Mouse (Mus musculus) limb, embryonic 10.5 days (tissue): ENCODE measurements at regions not wholly inside any gene's neighbourhood (a gene's known extent, or its start where the extent isn't known, plus 50 kb on each side); places are given as distances from the start of the nearest gene placed in this dataset.

Experiments
- DNase-seq: peaks from one replicate; pipeline ENCODE4 v3.0.0-alpha.2; 2017; ENCODE audit warnings: low spot score
- H3K27ac ChIP-seq: fragments of 300-500 bp; sonication (generic); 2 replicates; pipeline ENCODE4 v1.5.1; 2016; ENCODE audit warnings: mild to moderate bottlenecking
- H3K27me3 ChIP-seq: fragments of 300-500 bp; sonication (generic); 2 replicates; pipeline ENCODE4 v1.6.1; 2016; ENCODE audit warnings: low read depth, mild to moderate bottlenecking; ENCODE audit not compliant: poor library complexity, severe bottlenecking
- H3K36me3 ChIP-seq: fragments of 300-500 bp; sonication (generic); 2 replicates; pipeline ENCODE4 v1.6.1; 2016; ENCODE audit warnings: mild to moderate bottlenecking, moderate library complexity
- H3K4me1 ChIP-seq: fragments of 300-500 bp; sonication (generic); 2 replicates; pipeline ENCODE4 v1.6.1; 2016
- H3K4me3 ChIP-seq: fragments of 300-500 bp; sonication (generic); 2 replicates; pipeline ENCODE4 v1.5.1; 2016; ENCODE audit warnings: mild to moderate bottlenecking, moderate library complexity
- H3K9me3 ChIP-seq: fragments of 300-500 bp; sonication (generic); replicated peaks from 2 replicates; pipeline ENCODE4 v1.6.1; 2016; ENCODE audit warnings: mild to moderate bottlenecking
- WGBS: fragments of 180-500 bp; shearing (Covaris S2); methylation state at CpG from one replicate; pipeline ENCODE4 v1.1.7; 2016; 5-methylcytosine and 5-hydroxymethylcytosine counted together

DNA sequence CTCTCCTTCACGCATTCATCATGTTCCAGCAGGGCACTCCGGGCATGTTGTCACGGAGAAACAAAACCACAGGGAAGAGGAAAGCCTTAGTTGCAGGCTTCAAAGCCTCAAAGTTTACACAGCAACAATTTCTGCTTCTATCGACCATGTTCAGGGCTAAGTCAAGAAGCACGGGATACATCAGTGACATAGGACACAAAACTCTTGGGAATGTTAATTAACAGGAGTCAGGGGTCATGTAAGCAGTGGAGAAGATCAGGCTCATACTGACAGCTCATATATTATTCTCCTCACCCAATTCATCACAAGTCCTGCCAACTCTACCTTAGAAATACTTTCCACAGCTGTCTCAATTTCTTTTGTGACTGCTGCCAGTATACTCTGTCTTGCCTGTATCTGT lies 133.0 kb upstream of the Btbd3 start:
- Histone ChIP-seq H3K27ac (no peak overlapping the region), H3K36me3 (no peaks in the 10 kb centered on the region), H3K4me3 (no peak overlapping the region), H3K27me3 (no peaks in the 10 kb centered on the region), H3K4me1 (peaks cover 3% of the 10 kb centered on the region; the same call in 1 of the 2 replicates), H3K9me3 (no peaks in the 10 kb centered on the region)
- no peak for DNase-seq
- WGBS, result 49% methylated on average over 5 of the region's 5 CpGs

DNA sequence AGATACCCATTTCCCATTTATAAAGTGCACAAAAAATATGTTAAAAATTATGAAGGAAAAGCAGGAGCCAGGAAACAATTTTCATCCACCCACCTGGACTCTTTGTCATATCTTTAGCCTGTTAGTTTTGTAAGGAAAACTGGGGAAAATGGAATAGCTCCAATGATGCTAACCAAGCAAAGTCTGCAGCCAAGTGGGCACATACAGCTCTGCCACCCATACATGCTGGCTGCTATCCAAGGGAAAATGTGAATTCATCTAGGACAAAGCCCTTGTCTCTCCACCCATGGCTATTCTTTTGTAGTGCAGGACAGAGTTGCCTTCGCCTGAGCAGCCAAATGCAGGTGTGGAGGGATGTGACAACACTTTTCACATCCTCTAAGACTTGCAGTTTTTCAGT lies 135.5 kb upstream of the Btbd3 start:
- no peaks in the 10 kb centered on the region for H3K27me3 ChIP-seq
- no peaks in the 10 kb centered on the region for H3K36me3 ChIP-seq
- no peaks in the 10 kb centered on the region for H3K9me3 ChIP-seq
- DNase-seq, result no peak
- no peak overlapping the region for H3K27ac ChIP-seq
- no peak overlapping the region for H3K4me3 ChIP-seq
- 90% methylated on average over 1 of the region's 1 CpGs for WGBS
- peaks cover 3% of the 10 kb centered on the region; the same call in 1 of the 2 replicates for H3K4me1 ChIP-seq

DNA sequence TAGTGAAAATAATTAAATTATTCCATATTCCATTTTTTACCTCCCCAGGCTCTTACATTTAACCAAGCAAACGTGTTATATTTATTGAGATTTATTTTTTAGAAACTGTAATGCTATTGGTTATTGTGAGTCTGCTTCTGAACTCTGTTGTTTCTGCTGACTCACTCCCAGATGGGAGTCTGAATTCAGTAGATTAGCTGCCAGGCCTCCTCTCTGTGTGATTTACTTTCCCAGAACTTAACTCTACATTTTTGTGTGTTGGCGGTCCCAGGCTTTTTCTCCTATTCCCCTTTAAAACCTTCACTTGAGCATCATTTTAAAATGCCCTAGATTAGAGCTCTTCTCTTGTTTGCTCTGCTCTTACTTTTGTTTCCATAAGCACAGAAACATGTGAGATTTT lies 136.2 kb upstream of the Btbd3 start:
- no peak for DNase-seq
- no peak overlapping the region for H3K27ac ChIP-seq
- H3K4me1 ChIP-seq, result peaks cover 3% of the 10 kb centered on the region; the same call in 1 of the 2 replicates
- H3K27me3 ChIP-seq, result no peaks in the 10 kb centered on the region
- no peaks in the 10 kb centered on the region for H3K9me3 ChIP-seq
- H3K4me3 ChIP-seq, result no peak overlapping the region
- no peaks in the 10 kb centered on the region for H3K36me3 ChIP-seq
- 87% methylated on average over 2 of the region's 2 CpGs for WGBS

DNA sequence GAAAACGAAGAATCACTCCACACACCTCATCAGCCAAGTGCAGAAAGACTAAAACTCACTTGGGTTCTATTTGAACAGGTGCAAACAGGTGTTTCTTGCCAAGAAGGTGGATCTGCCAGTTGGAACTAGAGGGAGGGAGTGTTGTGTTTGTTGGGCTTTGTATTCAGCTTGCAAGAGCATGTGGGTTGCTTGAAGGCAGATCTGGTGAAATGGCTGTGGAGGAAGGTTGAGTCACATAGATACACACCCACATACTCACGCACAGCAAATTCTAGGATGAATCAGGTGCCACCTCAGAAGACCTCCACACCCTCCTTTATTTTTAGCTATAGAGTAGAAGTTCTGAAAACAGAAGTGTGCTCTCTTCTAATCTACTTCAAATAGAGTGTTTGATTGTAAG lies 156.6 kb upstream of the Btbd3 start:
- no peak for DNase-seq

DNA sequence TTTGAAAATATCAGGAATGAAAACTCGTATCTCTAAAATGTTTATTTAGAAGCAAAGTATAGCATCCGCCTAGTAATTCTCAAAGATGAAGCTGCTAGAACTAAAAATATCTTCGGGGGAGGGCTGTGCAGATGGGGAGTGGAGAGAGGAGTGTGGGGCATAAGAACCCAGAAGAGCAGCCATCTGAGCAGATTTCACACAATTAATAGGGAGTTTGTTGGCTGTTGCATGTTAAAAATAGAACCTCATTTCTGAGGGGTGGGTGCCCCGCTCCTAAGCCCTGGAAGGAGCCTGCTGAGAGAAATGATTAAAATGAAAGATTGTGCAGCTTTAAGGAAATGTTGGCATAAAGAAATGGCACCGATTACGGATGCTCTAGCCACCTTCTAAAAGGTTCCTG lies 171.0 kb upstream of the Btbd3 start:
- H3K27ac ChIP-seq, result no peak overlapping the region
- H3K4me1 ChIP-seq, result no peaks in the 10 kb centered on the region; the same call in 1 of the 2 replicates
- WGBS, result 91% methylated on average over 6 of the region's 6 CpGs
- no peak for DNase-seq
- H3K9me3 ChIP-seq, result no peaks in the 10 kb centered on the region
- H3K27me3 ChIP-seq, result no peaks in the 10 kb centered on the region
- H3K4me3 ChIP-seq, result no peak overlapping the region
- H3K36me3 ChIP-seq, result no peaks in the 10 kb centered on the region

More for the DNA sequence above, 156.6 kb upstream of the Btbd3 start:
- Histone ChIP-seq H3K27me3 (no peaks in the 10 kb centered on the region), H3K9me3 (no peaks in the 10 kb centered on the region), H3K27ac (no peak overlapping the region), H3K4me1 (no peaks in the 10 kb centered on the region), H3K36me3 (no peaks in the 10 kb centered on the region), H3K4me3 (no peak overlapping the region)
- WGBS, result 87% methylated on average over 2 of the region's 2 CpGs

DNA sequence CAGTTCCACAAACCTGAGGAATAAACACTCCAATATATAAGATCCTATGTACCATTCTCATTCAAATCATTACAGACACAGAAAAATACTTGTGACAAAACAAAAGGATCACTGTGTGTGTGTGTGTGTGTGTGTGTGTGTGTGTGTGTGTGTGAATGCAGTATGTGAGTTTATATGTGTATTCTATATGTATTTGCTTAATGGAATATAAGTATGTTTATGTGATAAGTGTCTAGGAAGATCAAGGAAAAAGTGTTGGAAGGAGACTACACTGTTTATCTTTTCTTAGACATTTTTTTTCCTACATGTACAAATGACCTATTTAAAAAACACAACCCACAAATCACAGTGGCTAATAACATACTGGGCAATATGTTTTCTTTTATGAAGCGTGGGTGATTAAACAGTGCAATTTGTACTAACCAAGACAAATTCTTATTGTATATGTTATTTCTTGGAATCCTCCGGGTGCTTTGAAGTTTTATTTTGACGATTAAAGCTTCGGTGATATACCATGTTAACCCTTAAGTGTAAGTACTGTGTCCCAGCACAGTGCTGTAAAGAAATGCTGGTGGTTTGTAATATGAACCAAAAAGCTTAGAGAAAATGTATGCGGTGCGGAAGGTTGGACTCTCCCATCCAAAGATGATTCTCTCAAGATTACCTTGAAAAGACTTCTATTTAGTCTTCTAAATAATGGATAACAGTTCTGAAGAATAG lies 171.6 kb upstream of the Btbd3 start:
- no peaks in the 10 kb centered on the region for H3K9me3 ChIP-seq
- no peak overlapping the region for H3K27ac ChIP-seq
- no peak overlapping the region for H3K4me3 ChIP-seq
- DNase-seq, result no peak
- H3K27me3 ChIP-seq, result no peaks in the 10 kb centered on the region
- WGBS, result 88% methylated on average over 6 of the region's 6 CpGs
- no peaks in the 10 kb centered on the region for H3K4me1 ChIP-seq
- no peaks in the 10 kb centered on the region for H3K36me3 ChIP-seq

DNA sequence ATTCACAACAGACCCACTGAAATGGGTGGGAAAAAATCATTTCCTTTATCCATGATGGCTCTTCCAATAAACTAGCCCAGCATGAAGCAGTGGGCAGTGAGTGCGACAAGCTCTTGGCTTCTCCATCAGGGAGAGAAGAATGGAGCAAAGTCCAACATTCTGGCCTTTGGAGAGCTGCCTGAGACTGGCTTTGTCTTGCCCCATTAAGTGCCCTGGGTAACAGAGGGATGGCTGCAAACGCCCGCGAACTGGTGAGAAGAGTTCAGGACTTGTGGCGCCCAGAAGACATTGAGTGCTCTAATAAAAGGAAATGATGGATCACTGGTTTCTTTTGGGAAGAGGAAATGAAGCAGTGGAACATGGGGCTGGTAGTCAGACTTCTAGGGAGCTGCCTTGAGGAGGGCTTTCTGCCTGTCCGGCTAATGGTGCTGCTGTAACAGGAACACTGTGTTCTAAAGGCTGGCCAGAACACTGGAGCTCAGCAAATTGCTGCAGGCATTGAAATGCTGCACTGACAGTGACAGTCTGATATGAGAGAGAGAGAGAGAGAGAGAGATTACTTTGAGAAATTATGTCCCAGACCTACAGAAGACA lies 182.2 kb upstream of the Btbd3 start:
- H3K4me3 ChIP-seq, result no peak overlapping the region
- no peaks in the 10 kb centered on the region for H3K4me1 ChIP-seq
- 89% methylated on average over 6 of the region's 6 CpGs for WGBS
- no peaks in the 10 kb centered on the region for H3K27me3 ChIP-seq
- DNase-seq, result no peak
- no peaks in the 10 kb centered on the region for H3K36me3 ChIP-seq
- no peak overlapping the region for H3K27ac ChIP-seq
- no peaks in the 10 kb centered on the region for H3K9me3 ChIP-seq

DNA sequence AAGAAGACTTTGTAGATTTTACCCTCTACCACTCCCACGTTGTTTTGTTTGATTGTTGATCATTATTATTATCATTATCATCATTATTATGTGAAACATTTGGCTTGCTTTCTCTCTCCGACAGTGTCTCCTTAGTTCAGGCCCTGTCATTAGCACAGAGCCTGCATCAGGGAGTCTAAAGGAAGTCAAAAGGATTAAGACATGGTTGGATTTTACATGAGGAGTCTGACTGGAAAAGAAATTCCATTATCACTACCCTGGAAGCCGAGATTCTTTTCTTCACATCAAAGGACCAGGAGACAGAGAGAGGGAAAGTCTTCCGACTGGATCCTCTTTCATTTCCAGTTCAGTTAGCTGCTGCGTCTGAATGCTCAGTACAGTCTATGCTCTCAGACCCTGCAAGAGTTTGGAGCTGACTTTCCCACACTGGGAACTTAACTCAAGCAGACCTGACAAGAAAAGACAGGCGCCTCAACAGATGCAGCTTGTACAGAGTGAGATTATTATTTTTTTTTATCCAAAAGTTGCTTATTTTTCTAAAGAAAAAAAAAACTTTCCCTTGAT lies 184.1 kb upstream of the Btbd3 start:
- Histone ChIP-seq H3K27me3 (no peaks in the 10 kb centered on the region), H3K4me3 (no peak overlapping the region), H3K4me1 (no peaks in the 10 kb centered on the region), H3K9me3 (no peaks in the 10 kb centered on the region), H3K36me3 (no peaks in the 10 kb centered on the region), H3K27ac (no peak overlapping the region)
- 68% methylated on average over 6 of the region's 6 CpGs for WGBS
- DNase-seq, result no peak

DNA sequence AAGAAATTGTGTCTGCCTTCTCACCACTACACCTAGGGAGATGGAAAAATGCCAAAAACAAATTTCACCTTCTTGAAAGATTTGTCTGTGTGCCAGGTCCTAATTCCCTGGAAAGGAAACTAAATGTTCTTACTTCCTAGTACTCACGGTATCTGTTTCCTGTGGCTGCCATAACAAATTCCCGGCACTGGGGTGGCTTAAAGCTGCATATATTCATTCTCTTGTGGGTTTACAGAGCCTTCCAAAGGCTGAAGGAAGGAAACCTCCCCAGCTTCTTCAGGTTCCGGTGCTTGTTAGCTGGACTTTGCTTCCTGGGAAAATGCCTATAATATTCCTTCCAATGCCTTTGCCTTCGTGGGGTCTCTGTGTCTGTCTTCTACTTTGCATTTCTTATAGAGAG lies 203.3 kb upstream of the Btbd3 start:
- 83% methylated on average over 4 of the region's 4 CpGs for WGBS
- no peaks in the 10 kb centered on the region for H3K27me3 ChIP-seq
- no peak overlapping the region for H3K4me3 ChIP-seq
- no peaks in the 10 kb centered on the region for H3K4me1 ChIP-seq
- H3K36me3 ChIP-seq, result no peaks in the 10 kb centered on the region
- H3K9me3 ChIP-seq, result no peaks in the 10 kb centered on the region
- DNase-seq, result no peak
- H3K27ac ChIP-seq, result no peak overlapping the region

DNA sequence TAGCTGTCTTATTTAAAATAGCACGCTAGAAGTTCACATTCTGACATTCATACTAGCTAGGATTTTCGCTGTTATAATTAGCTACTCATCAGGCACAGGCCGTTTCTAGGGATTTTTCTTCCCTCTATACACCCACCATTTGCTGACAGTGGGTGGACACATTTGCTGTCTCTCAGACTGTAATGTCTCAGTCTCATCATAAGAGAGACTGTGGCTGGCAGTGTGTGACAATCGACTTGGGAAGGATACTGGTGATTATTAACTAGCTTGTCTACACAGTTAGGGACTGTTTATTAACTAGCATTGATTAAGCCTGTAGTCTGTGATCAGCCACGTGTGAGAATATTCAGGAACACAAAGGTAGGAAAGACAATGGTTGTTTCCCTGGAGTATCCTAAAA lies 208.0 kb upstream of the Btbd3 start:
- Histone ChIP-seq H3K27me3 (no peaks in the 10 kb centered on the region), H3K4me1 (no peaks in the 10 kb centered on the region), H3K4me3 (no peak overlapping the region), H3K27ac (no peak overlapping the region), H3K9me3 (no peaks in the 10 kb centered on the region), H3K36me3 (no peaks in the 10 kb centered on the region)
- no peak for DNase-seq
- 90% methylated on average over 5 of the region's 5 CpGs for WGBS

DNA sequence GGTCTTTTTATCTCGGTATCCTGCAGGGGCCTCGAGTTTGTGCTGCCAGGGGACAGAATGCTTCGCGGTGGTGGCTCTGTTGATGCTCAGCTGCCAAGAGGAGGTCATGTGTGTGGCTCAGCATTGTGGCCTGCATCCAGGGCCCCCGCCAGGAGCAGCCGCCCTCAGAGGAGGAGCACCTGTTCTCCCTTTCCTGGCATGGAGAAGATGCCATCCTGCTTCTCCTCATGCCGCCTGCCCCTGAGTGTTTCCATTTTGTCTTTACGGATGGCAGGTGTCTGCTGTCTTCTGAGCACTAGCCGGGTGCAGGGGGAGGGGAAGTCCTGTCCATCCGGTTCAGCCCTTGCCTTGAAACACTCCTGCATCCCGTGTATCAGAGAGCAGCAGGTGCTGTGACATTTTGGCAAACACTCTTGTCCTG lies 208.6 kb upstream of the Btbd3 start:
- no peaks in the 10 kb centered on the region for H3K27me3 ChIP-seq
- H3K4me1 ChIP-seq, result no peaks in the 10 kb centered on the region
- H3K9me3 ChIP-seq, result no peaks in the 10 kb centered on the region
- DNase-seq, result no peak
- no peak overlapping the region for H3K4me3 ChIP-seq
- H3K27ac ChIP-seq, result no peak overlapping the region
- no peaks in the 10 kb centered on the region for H3K36me3 ChIP-seq
- 65% methylated on average over 11 of the region's 11 CpGs for WGBS

DNA sequence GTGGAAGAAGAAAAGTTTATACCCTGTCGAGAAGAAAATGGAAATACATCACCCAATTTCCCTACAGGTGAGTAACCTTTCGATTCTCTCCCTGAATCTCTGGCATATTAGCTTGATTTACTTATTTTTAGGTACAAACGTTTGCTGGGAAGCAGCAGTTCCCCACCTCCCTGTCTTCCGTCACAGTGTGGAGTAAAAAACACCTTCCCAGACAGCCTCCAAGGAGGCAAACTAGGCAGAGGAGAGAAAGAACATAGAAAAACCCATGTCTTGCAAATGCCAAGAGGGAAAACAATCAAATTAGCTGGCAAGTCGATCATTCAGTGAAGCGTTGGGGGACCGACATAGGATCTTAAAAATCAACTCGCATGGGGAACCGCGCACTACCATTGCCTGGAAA lies 209.0 kb upstream of the Btbd3 start:
- Histone ChIP-seq H3K27ac (no peak overlapping the region), H3K36me3 (no peaks in the 10 kb centered on the region), H3K4me3 (no peak overlapping the region), H3K27me3 (no peaks in the 10 kb centered on the region), H3K9me3 (no peaks in the 10 kb centered on the region), H3K4me1 (no peaks in the 10 kb centered on the region)
- no peak for DNase-seq
- 81% methylated on average over 10 of the region's 10 CpGs for WGBS

DNA sequence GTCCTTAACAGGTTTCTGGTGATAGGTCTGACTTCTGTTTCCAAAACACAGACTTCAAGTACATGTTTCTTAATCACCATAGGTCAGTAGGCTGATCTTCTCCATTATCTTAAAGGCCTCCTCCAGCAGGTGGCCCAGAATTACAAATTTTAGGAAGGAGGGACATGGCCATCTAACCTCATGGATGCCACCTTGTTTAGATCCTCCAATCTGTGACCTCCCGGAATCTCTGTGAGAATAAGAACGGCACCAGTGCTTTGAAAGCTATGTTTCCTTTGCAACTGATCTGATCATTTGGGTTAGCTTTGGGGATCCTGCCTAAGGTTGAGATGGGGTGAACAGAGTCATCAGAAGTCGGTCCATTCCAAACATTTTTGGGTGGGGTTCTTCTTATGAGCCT lies 209.4 kb upstream of the Btbd3 start:
- Histone ChIP-seq H3K36me3 (no peaks in the 10 kb centered on the region), H3K27ac (no peak overlapping the region), H3K4me3 (no peak overlapping the region), H3K4me1 (no peaks in the 10 kb centered on the region), H3K27me3 (no peaks in the 10 kb centered on the region), H3K9me3 (no peaks in the 10 kb centered on the region)
- WGBS, result 95% methylated on average over 3 of the region's 3 CpGs
- DNase-seq, result no peak
